Mouse (Mus musculus): ENCODE results near the gene Atp8b4. TPM values are rescaled to one million over a fixed set of nuclear protein-coding genes. Genes with fewer than 3 reads are reported as not detected.

Atp8b4 gene
- polyA plus RNA-seq, 1 experiment from 2014 or later, result 0.25 TPM

DNA sequence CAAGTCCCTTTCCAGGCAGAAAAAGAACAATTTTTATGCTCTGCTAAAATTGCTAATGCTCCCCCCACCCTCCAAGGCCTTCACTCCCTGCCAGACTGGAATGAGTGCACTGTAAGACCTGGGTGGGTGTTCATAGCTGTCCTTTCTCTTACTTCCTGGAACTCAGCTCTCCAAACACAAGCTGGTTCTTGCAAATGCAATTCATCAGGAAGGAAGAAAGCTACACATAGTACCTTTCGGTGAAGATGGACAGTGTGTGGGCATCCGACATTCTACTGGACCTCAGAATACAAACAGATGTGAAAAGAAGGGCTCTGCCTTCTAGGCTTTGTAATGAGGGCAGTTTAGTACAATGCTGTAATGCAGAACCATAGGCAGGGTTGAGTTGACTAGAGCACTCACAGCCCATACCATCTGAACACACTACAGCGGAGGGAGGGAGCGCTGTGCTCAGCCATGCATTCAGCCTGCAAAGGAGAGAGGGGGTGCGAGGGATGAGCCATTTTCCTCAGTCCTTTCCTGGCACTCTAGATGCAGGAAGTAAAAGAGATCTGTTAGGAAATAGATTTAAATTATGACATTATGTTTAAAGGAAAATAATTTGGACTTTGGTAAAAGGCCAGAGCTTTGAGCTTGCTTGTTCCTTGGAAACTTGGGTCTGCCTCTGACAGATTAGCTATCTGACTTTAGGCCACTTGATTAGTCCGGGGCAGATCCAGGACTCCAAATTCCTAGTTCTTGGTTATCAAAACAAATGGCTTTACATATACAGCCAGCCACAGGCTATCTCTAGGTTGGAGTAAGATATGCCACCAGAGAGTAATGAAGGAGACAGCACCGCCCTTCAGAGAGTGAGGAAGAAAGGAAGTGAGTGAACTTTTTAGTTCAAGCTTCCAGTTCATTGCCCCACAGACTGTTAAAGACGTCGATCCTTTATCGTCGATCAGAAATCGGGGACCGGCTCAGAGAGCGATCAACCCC, 136.4 kb downstream of the Atp8b4 start:
- Histone ChIP-seq H3K36me3 (replicated peaks) (no peaks in the 10 kb centered on the region), H3K9ac (no peak overlapping the region), H3K27me3 (replicated peaks) (no peaks in the 10 kb centered on the region), H3K27ac (no peak overlapping the region), H3K9me3 (no peaks in the 10 kb centered on the region), H3K4me3 (no peak overlapping the region), H3K4me2 (no peak overlapping the region), H3K4me1 (no peaks in the 10 kb centered on the region)
- no peak for ATAC-seq (replicated peaks)
- WGBS, result 81% methylated on average over 14 of the region's 14 CpGs

DNA sequence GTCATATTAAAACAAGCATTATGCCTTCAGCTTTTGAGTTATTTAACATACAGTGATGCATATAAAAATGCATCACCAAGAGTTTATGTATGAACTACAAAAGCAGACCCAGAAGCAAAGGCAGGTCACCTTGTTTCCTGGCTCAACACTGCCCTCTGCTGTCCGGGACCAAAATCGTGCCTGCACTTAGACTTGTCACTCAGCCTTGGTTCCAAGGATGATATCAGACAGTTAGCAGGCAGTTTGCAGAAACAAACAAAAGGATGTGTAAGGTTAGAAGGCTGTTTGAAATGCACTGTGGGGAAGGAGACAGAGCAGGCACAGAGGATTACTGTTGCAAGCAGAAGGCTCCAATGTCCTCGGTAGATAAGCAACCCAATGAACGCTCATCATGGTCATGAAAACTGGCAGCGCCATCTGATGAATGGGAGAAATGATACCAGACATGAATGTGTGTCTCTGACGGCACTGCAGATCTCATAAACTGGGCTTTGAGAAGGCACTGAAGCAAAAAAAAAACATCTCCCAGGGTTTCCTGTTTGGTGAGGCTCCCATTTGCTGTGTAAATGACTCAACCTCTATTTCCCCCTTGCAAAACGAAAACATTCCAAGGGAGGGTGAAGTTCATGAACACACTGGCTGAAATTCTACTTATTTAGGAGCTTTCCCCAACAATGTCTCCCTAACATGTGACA, 137.3 kb downstream of the Atp8b4 start:
- H3K4me3 ChIP-seq, result no peak overlapping the region
- no peaks in the 10 kb centered on the region for H3K27me3 ChIP-seq (replicated peaks)
- H3K9ac ChIP-seq, result no peak overlapping the region
- H3K9me3 ChIP-seq, result no peaks in the 10 kb centered on the region
- WGBS, result 54% methylated on average over 7 of the region's 7 CpGs
- no peaks in the 10 kb centered on the region for H3K36me3 ChIP-seq (replicated peaks)
- ATAC-seq (replicated peaks), result peak; percentile 54; the same call in 1 of the 2 replicates
- no peak overlapping the region for H3K4me2 ChIP-seq
- no peak overlapping the region for H3K27ac ChIP-seq
- H3K4me1 ChIP-seq, result no peaks in the 10 kb centered on the region

DNA sequence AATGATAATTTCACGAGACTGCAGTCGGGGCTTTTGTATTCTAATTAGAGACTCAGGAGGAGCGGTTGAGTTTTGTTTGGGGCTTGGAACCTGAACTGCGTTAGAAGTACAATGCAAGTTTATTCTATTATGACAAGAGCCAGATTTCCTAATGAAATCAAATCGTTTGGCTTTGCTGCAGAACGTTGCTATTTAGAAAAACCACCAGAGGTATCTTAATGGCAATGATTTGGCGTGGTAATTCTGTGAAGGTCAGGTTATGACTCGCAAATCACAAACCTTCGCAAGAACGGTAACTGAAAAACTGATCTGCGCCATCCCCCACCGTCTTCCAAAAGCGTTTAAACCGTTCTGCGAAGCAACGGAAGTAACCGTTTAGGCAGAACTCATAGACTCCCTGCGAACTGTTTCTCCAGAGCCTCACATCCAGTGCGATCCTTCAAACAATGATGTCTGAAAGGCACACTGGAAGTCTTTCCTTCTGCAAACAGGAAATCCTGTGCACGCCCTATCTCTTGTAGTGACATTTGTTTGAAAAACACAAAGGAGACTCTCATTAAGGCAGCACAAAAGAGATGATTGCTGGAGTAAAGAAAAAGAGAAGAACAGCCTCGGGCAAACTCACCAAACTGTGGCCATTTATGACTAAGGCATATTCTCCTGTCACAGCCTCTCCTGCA, 139.2 kb downstream of the Atp8b4 start:
- H3K9me3 ChIP-seq, result no peaks in the 10 kb centered on the region
- no peaks in the 10 kb centered on the region for H3K4me1 ChIP-seq
- no peak overlapping the region for H3K27ac ChIP-seq
- ATAC-seq (replicated peaks), result no peak
- no peaks in the 10 kb centered on the region for H3K36me3 ChIP-seq (replicated peaks)
- H3K4me3 ChIP-seq, result no peak overlapping the region
- no peak overlapping the region for H3K9ac ChIP-seq
- H3K4me2 ChIP-seq, result no peak overlapping the region
- no peaks in the 10 kb centered on the region for H3K27me3 ChIP-seq (replicated peaks)
- 63% methylated on average over 21 of the region's 21 CpGs for WGBS

DNA sequence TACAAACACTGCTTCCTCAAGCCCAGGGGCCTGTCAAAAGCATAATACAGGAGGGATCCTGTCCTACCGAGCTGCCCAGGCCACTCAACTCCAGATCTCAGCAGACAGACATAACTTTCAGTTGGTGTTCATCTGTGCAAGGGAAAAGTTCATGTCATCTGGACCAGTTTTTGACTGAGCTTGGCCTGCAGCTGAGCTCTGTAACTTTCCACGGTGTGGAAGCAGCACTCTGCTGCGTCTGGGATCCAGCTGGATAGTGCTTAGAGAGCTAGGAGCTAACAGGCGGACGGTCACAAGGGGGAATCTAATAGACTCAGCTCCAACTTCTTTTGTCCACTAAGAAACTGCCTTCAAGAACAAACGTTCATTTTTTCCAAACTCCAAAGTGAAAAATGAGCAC, 139.8 kb downstream of the Atp8b4 start:
- Histone ChIP-seq H3K4me3 (no peak overlapping the region), H3K4me2 (no peak overlapping the region), H3K4me1 (no peaks in the 10 kb centered on the region), H3K27me3 (replicated peaks) (no peaks in the 10 kb centered on the region), H3K9ac (no peak overlapping the region), H3K27ac (no peak overlapping the region), H3K9me3 (no peaks in the 10 kb centered on the region), H3K36me3 (replicated peaks) (no peaks in the 10 kb centered on the region)
- no peak for ATAC-seq (replicated peaks)
- WGBS, result 47% methylated on average over 6 of the region's 6 CpGs

DNA sequence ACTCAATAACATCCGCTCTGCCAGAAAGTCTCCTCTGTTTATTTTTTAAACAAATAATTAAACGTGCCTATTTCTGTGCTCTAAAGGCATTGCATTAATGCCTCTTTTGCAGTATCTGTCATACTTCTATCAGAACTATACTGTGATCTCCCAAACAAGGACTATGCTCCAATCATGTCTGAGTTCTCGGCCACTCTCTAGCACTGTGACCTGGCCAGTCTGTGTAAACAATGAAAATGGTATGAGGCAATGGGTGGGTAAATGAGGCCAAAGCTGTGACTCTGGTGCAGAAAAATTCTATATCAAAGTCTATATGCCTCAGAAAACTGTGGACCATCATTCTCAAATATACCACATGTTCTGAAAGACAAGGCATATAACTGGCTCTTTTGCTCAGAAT, 140.5 kb downstream of the Atp8b4 start:
- Histone ChIP-seq H3K36me3 (replicated peaks) (no peaks in the 10 kb centered on the region), H3K27ac (no peak overlapping the region), H3K4me1 (no peaks in the 10 kb centered on the region), H3K9me3 (no peaks in the 10 kb centered on the region), H3K4me2 (no peak overlapping the region), H3K9ac (no peak overlapping the region), H3K27me3 (replicated peaks) (no peaks in the 10 kb centered on the region), H3K4me3 (no peak overlapping the region)
- WGBS, result 85% methylated on average over 3 of the region's 3 CpGs
- ATAC-seq (replicated peaks), result no peak

DNA sequence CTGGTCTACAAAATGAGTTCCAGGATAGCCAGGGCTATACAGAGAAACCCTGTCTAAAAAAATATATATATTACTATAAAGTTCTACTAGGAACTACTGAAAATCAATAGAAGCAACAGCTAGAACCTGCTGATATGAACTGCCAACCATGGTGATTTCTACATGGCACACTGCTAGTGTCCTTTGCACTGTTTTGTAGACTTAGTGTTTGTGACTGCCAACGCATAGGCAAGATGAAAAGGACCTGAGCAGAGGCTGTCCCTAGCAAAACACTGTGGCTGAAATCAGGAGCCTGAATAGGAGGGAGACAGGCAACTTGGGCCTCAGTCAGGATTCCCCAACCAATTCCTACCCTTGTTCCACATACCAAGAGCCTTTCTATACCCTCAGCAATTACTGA, 141.2 kb downstream of the Atp8b4 start:
- H3K9ac ChIP-seq, result no peak overlapping the region
- no peak overlapping the region for H3K4me2 ChIP-seq

DNA sequence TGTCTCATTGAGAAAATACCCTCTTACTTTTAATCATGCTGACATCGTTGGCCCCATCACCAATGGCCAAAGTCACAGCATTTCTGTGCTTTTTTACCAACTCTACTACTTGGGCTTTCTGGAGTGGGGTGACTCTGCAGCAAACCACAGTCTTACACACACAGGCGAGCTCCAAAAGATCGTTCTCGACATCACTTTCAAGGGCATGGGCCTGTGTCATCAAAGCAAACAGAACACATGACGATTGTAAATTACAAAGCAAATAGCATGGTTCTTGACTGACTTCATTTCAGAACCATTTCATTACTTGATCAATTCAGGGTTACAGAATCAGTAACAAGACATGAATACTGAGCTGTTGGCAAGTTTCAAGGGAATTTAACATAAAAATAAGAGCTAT, 141.7 kb downstream of the Atp8b4 start:
- Histone ChIP-seq H3K27ac (no peak overlapping the region), H3K9me3 (no peaks in the 10 kb centered on the region), H3K27me3 (replicated peaks) (no peaks in the 10 kb centered on the region), H3K36me3 (replicated peaks) (no peaks in the 10 kb centered on the region), H3K4me1 (no peaks in the 10 kb centered on the region), H3K4me3 (no peak overlapping the region), H3K9ac (no peak overlapping the region), H3K4me2 (no peak overlapping the region)
- no peak for ATAC-seq (replicated peaks)
- 87% methylated on average over 5 of the region's 5 CpGs for WGBS

More for the DNA sequence above, 141.2 kb downstream of the Atp8b4 start:
- Histone ChIP-seq H3K27ac (no peak overlapping the region), H3K4me1 (no peaks in the 10 kb centered on the region), H3K9me3 (no peaks in the 10 kb centered on the region), H3K27me3 (replicated peaks) (no peaks in the 10 kb centered on the region), H3K36me3 (replicated peaks) (no peaks in the 10 kb centered on the region), H3K4me3 (no peak overlapping the region)
- no peak for ATAC-seq (replicated peaks)
- 96% methylated on average over 1 of the region's 1 CpGs for WGBS

DNA sequence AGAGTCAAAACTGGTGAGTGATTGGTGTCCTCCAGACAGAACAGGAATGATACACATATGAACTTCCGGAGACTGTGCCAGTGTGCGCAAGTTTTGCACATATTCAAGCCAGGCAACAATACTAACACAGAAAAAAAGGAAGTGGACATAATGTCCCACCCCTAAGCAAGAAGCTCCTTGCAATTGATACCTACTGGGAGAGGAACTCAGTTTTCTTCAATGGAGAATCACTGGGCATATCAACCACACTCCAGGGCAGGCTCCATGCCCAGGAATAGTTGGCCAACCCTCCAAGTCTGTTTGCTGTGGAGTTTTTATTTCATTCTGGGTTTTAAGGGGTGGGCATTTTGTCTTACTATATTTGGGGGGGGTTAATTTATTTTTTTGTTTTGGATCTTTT, 145.2 kb downstream of the Atp8b4 start:
- H3K9ac ChIP-seq, result no peak overlapping the region
- no peaks in the 10 kb centered on the region for H3K27me3 ChIP-seq (replicated peaks)
- no peak overlapping the region for H3K4me2 ChIP-seq
- no peaks in the 10 kb centered on the region for H3K36me3 ChIP-seq (replicated peaks)
- H3K4me1 ChIP-seq, result no peaks in the 10 kb centered on the region
- H3K27ac ChIP-seq, result no peak overlapping the region
- no peaks in the 10 kb centered on the region for H3K9me3 ChIP-seq
- no peak for ATAC-seq (replicated peaks)
- no peak overlapping the region for H3K4me3 ChIP-seq
- 95% methylated on average over 2 of the region's 2 CpGs for whole genome bisulfite sequencing

DNA sequence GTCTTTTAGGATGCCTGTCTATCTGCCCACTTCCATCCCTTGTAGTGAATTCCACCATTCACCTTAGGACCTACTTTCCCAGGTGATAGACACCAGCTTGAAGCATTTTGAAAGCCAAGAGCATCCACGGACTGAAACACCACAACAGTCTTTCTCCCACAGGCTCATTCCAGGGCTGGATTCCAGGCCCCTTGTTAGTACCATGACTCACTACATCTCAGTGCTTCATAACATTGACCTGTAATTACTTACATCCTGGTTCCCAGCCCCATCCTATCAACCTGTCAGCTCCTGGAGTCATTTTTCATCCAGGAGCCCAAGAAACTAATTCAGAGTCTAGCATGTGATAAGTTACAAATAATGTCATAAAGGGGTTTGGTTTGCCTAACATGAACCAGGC, 148.7 kb downstream of the Atp8b4 start:
- H3K36me3 ChIP-seq (replicated peaks), result no peaks in the 10 kb centered on the region
- H3K27ac ChIP-seq, result no peak overlapping the region
- 82% methylated on average over 1 of the region's 1 CpGs for WGBS
- no peak for ATAC-seq (replicated peaks)
- no peaks in the 10 kb centered on the region for H3K9me3 ChIP-seq
- H3K9ac ChIP-seq, result no peak overlapping the region
- no peaks in the 10 kb centered on the region for H3K4me1 ChIP-seq
- no peak overlapping the region for H3K4me2 ChIP-seq
- no peak overlapping the region for H3K4me3 ChIP-seq
- H3K27me3 ChIP-seq (replicated peaks), result no peaks in the 10 kb centered on the region

DNA sequence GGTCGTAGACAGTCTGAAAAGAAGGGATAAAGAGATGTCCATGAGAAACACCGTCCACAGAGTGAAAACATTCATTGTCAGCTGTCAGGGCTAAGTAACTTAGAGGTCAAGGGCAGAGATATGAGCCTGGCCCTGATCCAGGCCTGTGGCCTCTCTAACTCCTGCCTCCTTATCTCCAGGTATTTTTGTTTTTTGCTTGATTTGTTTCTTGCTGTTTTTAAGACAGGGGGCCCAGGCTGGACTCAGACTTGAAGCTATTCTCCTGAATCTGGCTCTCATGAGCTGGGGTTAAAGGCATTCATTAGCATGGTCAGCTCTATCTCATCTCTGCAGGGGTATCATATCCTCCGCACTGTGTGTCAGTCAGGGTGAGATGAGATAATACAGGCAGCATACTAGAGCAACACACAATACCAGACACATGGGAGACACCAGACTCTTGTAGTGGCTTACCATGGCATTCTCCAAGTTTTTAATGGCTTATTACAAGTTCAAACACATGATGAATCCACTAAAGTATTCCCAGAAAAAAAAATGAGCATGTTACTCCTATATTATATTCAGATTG, 157.4 kb downstream of the Atp8b4 start:
- WGBS, result 72% methylated on average over 3 of the region's 3 CpGs
- Histone ChIP-seq H3K9me3 (no peaks in the 10 kb centered on the region), H3K9ac (no peak overlapping the region), H3K4me3 (no peak overlapping the region), H3K27ac (no peak overlapping the region), H3K4me2 (no peak overlapping the region), H3K27me3 (replicated peaks) (no peaks in the 10 kb centered on the region), H3K4me1 (no peaks in the 10 kb centered on the region), H3K36me3 (replicated peaks) (no peaks in the 10 kb centered on the region)
- ATAC-seq (replicated peaks), result no peak

DNA sequence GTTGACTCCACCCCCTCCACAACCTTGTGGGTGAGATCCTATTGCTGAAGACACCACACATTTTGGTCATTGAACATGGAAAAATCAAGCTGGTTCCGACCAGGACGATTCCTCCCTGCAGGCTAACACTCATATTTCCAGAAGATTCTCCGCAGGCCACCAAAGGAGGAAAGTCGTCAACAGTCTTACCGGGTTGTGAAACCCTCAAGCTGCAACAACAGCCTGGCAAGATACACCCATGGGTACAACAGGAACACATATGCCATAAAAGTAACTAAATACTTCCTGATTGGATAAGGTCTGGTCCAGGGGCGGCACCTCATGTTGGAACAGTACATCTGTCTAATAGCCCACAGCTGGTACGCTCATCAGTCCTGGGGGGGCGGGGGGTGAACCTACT, 159.0 kb downstream of the Atp8b4 start:
- Histone ChIP-seq H3K27me3 (replicated peaks) (no peaks in the 10 kb centered on the region), H3K27ac (no peak overlapping the region), H3K4me1 (no peaks in the 10 kb centered on the region), H3K9ac (no peak overlapping the region), H3K4me3 (no peak overlapping the region), H3K9me3 (no peaks in the 10 kb centered on the region), H3K4me2 (no peak overlapping the region), H3K36me3 (replicated peaks) (no peaks in the 10 kb centered on the region)
- ATAC-seq (replicated peaks), result no peak
- WGBS, result 92% methylated on average over 8 of the region's 8 CpGs

DNA sequence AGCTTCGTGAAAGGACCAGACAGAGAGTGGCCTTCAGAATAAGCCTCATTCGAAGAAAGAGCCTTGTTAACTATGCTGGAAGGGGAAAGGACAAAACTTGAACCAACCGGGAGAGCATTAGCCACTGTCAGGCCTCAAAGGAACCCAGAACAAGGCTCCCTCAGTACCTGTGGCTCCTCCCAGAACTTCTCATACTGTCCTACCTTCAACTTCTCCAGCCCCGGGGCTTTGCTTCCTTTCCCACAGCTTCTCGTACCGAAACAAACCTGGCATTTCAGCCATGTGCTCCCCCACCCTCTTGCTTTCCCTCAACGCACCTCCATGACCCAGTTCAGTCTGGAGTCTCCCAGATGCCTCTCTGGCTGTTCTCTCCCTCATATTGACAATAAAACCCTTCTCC, 160.3 kb downstream of the Atp8b4 start:
- no peak overlapping the region for H3K9ac ChIP-seq
- no peaks in the 10 kb centered on the region for H3K9me3 ChIP-seq
- H3K4me1 ChIP-seq, result no peaks in the 10 kb centered on the region
- H3K27ac ChIP-seq, result no peak overlapping the region
- no peaks in the 10 kb centered on the region for H3K36me3 ChIP-seq (replicated peaks)
- WGBS, result 89% methylated on average over 7 of the region's 7 CpGs
- no peaks in the 10 kb centered on the region for H3K27me3 ChIP-seq (replicated peaks)
- H3K4me3 ChIP-seq, result no peak overlapping the region
- no peak overlapping the region for H3K4me2 ChIP-seq
- ATAC-seq (replicated peaks), result no peak
